Mouse (Mus musculus) embryonic facial prominence, embryonic 14.5 days (tissue): ENCODE results near the gene Ap1m1. TPM values are rescaled to one million over a fixed set of nuclear protein-coding genes. Genes with fewer than 3 reads are reported as not detected.

Experiments
- ATAC-seq: fragments of 200-750 bp; cut with Nextera tagmentation; 2 replicates; pipeline ENCODE4 v1.8.0; 2017; ENCODE audit warnings: low read depth, moderate number of reproducible peaks, moderate TSS enrichment
- DNase-seq: peaks from one replicate; pipeline ENCODE4 v3.0.0-alpha.2; 2015; ENCODE audit warnings: low spot score
- H3K27ac ChIP-seq: fragments of 300-500 bp; sonication (generic); replicated peaks from 2 replicates; pipeline ENCODE4 v1.5.1; 2014; ENCODE audit warnings: low read depth, mild to moderate bottlenecking, low read length, moderate library complexity
- H3K27me3 ChIP-seq: fragments of 300-500 bp; sonication (generic); replicated peaks from 2 replicates; pipeline ENCODE4 v1.6.1; 2014; ENCODE audit warnings: low read length; ENCODE audit not compliant: control insufficient read depth, insufficient read depth
- H3K36me3 ChIP-seq: fragments of 300-500 bp; sonication (generic); 2 replicates; pipeline ENCODE4 v1.6.1; 2014; ENCODE audit warnings: low read length, mixed read lengths; ENCODE audit not compliant: control insufficient read depth, insufficient read depth
- H3K4me1 ChIP-seq: fragments of 300-500 bp; sonication (generic); 2 replicates; pipeline ENCODE4 v1.6.1; 2014; ENCODE audit warnings: antibody characterized with exemption, low read length; ENCODE audit not compliant: control insufficient read depth, insufficient read depth
- H3K4me2 ChIP-seq: fragments of 300-500 bp; sonication (generic); 2 replicates; pipeline ENCODE4 v1.6.1; 2014; ENCODE audit warnings: low read depth, mild to moderate bottlenecking, low read length, moderate library complexity, mixed read lengths
- H3K4me3 ChIP-seq: fragments of 300-500 bp; sonication (generic); 2 replicates; pipeline ENCODE4 v1.5.1; 2014; ENCODE audit warnings: low read depth, mild to moderate bottlenecking, low read length
- H3K9ac ChIP-seq: fragments of 300-500 bp; sonication (generic); 2 replicates; pipeline ENCODE4 v1.6.1; 2014; ENCODE audit warnings: low read depth, mild to moderate bottlenecking, low read length, moderate library complexity, mixed read lengths
- H3K9me3 ChIP-seq: fragments of 300-500 bp; sonication (generic); 2 replicates; pipeline ENCODE4 v1.6.1; 2016; ENCODE audit warnings: low read length; ENCODE audit not compliant: control insufficient read depth
- WGBS: fragments of 180-500 bp; shearing (Covaris S2); extraction: QIAGEN DNeasy Blood & Tissue Kit; methylation state at CpG from one replicate; pipeline ENCODE4 v1.1.7; 2014; 5-methylcytosine and 5-hydroxymethylcytosine counted together
- polyA plus RNA-seq: library from polyadenylated mRNA; unstranded; fragments of >200 nt; fragmentation: Nextera tagmentation; extraction: Ambion mirVana; gene quantifications from 2 replicates; pipeline ENCODE4 v1.2.1, GENCODE M21; 2014

Ap1m1 gene
- polyA plus RNA-seq, 1 experiment from 2014 or later = 85.2 TPM

DNA sequence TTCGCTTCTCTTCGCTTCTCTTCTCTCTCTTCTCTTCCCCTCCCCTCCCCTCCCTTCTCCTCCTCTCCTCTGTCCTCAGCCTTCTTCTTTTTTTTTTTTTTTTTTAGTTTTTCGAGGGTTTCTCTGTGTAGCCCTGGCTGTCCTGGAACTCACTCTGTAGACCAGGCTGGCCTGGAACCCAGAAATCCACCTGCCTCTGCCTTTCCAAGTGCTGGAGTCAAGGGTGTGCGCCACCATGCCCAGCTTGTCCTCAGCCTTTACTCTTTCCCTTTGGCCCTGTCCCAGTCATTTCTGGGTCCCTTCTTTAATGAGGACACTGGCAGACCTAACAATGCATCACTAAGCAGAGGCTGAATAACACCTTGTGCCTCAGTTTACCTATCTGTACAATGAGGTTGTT is 26.3 kb upstream of the Ap1m1 start, which contains the start of gene Gm11034:
Gene Gm11034, minus strand, starts transcription at position 101 of the 400 bp plus-strand sequence.
- no peak for ATAC-seq
- Histone ChIP-seq H3K4me2 (no peak within 1 kb of the TSS), H3K4me3 (no peak within 1 kb of the TSS), H3K9ac (no peak within 1 kb of the TSS), H3K36me3 (no peaks in the 10 kb centered on the region), H3K27ac (no peak within 1 kb of the TSS), H3K4me1 (no peaks in the 10 kb centered on the region), H3K9me3 (no peaks in the 10 kb centered on the region), H3K27me3 (no peaks in the 10 kb centered on the region)
- WGBS = 77% methylated on average over 4 of the region's 4 CpGs
- no peak for DNase-seq

DNA sequence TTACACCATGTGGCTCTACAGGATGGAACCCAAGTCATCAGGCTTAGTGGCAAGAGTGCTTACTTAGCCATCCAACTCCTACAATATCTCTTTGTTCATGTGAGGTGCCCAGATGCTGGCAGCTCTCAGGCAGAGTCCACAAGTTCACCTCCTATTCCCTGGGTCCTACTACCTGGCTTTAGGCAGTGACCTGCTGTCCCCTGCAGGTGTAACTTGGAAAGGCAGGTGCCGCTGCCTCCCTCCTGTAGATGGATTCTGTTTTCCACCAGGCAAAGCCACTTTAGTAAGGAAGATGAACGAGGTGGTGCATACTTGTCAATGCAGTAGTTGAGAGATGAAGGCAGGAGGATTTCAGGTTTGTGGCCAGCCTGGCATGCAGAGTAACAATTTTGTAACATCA is 24.8 kb upstream of the Ap1m1 start:
- Histone ChIP-seq H3K27ac (no peak overlapping the region), H3K9me3 (no peaks in the 10 kb centered on the region), H3K4me2 (no peak overlapping the region), H3K36me3 (no peaks in the 10 kb centered on the region), H3K9ac (no peak overlapping the region), H3K4me3 (no peak overlapping the region), H3K4me1 (no peaks in the 10 kb centered on the region), H3K27me3 (no peaks in the 10 kb centered on the region)
- WGBS = 41% methylated on average over 2 of the region's 2 CpGs
- ATAC-seq = no peak
- no peak for DNase-seq

DNA sequence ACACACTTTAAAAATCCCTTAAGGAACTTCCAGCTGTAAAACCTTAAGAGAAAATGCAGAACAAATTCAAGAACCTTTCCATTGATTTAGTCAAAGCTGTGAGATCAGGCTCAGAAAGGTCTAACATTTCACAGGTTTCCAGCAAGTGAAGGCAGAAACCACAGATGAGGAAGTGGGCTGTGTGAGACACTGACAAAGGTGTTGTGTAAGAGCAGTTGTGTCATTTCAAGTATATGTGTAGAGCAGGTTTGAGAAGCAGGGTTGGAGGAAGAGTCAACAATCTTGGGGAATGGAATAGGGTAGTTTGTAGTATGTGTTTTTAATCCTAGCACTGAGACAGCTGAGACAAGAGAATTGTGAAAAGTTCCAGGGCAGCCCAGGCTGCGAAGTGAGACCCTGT is 23.9 kb upstream of the Ap1m1 start:
- H3K4me3 ChIP-seq = no peak overlapping the region
- no peak overlapping the region for H3K9ac ChIP-seq
- H3K27ac ChIP-seq = no peak overlapping the region
- no peaks in the 10 kb centered on the region for H3K9me3 ChIP-seq
- no peaks in the 10 kb centered on the region for H3K27me3 ChIP-seq
- WGBS = 47% methylated on average over 1 of the region's 1 CpGs
- no peaks in the 10 kb centered on the region for H3K36me3 ChIP-seq
- DNase-seq = no peak
- no peak overlapping the region for H3K4me2 ChIP-seq
- peaks cover 8% of the 10 kb centered on the region for H3K4me1 ChIP-seq
- ATAC-seq = no peak

DNA sequence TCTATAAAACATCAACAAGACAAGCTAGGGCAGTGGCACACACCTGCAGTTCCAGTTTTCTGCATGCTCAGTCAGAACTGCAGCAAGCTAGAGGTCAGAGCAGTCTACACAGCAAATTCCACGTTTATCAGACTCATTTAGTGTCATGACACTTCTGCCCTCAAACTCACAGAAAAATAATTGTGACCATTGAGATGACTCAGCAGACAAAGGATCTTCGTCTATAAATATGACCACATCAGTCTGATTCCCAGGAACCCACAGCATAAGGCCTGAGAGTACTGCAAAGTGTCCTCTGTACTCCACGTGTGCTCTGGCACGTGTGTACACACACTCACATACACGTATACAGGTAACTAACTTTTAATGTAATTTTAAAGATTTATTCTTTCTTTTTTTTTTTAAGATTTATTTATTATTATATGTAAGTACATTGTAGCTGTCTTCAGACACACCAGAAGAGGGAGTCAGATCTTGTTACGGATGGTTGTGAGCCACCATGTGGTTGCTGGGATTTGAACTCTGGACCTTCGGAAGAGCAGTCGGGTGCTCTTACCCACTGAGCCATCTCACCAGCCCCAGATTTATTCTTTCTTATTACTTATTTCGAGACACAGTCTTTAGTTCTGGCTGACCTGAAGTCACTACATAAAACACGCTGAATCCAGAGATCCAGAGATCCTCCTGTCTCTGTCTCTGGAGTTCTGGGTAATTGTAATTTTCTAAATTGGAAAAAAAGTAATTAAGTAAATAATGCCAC is 20.9 kb upstream of the Ap1m1 start:
- Histone ChIP-seq H3K9ac (no peak overlapping the region), H3K4me1 (peaks cover 8% of the 10 kb centered on the region), H3K4me3 (peak overlapping the region; percentile 77), H3K36me3 (peaks cover 27% of the 10 kb centered on the region), H3K4me2 (peak overlapping the region; percentile 85), H3K27ac (0 out of 2 replicates have a peak overlapping the region, but pooled peaks have one; percentile 39), H3K27me3 (no peaks in the 10 kb centered on the region), H3K9me3 (no peaks in the 10 kb centered on the region)
- WGBS = 80% methylated on average over 9 of the region's 10 CpGs
- no peak for DNase-seq
- ATAC-seq = no peak

DNA sequence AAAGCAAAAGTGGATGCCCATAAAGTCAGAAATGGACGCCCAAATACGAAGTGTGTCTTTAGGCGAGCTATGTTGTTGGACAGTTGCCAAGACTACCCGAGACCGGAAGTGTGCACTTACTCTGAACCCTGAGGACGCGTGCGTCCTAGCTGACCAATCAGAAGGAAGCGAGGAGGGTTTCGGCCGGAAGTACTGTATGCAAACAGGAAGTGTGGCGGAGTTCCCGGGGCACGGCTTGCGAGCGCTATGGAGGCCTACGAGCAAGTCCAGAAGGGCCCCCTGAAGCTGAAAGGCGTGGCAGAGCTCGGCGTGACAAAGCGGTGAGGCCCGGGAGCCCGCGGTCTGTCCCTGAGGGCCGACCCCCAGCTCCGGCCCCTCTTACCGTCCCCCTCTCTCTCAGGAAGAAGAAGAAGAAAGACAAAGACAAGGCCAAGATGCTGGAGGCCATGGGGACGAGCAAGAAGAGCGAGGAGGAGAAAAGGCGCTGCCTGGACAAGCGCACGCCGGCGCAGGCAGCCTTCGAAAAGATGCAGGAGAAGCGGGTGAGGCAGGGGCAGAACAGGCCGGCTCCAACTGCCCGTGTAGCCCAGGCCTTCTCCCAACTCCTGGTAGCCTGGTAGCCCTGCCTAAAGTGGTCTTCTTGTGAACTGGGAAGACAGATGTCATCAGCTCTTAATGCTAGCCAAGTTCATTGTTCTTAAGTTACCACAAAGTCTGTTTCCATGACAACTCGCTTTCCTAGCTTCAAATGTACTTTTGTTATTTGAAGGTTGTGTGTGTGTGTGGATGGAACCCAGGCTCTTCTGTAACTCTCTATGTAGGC is 20.1 kb upstream of the Ap1m1 start, which contains the start of gene Fam32a:
Gene Fam32a, plus strand, starts transcription at position 190 of the 823 bp plus-strand sequence.
- Histone ChIP-seq H3K4me3 (peak within 1 kb of the TSS; percentile 77), H3K27ac (peak within 1 kb of the TSS; percentile 84), H3K27me3 (no peaks in the 10 kb centered on the region), H3K9ac (peak within 1 kb of the TSS; percentile 74), H3K4me2 (peak within 1 kb of the TSS; percentile 85), H3K36me3 (peaks cover 31% of the 10 kb centered on the region), H3K9me3 (no peaks in the 10 kb centered on the region), H3K4me1 (peaks cover 8% of the 10 kb centered on the region)
- WGBS = 13% methylated on average over 38 of the region's 39 CpGs
- ATAC-seq = peak; percentile 98
- DNase-seq = peak; percentile 98

DNA sequence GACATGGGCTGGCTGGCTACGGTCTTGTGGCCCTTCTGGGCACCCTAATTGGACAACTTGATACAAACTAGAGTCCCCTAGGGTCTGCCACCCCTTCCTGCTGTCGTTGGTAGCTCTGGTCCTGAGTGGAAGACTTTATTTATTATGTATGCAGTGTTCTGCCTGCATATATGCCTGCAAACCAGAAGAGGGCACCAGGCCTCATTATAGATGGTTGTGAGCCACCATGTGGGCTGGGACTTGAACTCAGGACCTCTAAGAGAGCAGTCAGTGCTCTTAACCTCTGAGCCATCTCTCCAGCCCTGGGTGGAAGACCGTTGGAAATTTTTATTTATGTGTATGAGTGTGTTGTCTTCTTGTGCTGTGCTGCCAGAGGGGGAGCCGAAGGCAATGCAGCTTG is 19.1 kb upstream of the Ap1m1 start:
- H3K27me3 ChIP-seq = no peaks in the 10 kb centered on the region
- no peak for DNase-seq
- H3K9ac ChIP-seq = no peak overlapping the region; the same call in 1 of the 2 replicates
- peaks cover 31% of the 10 kb centered on the region for H3K36me3 ChIP-seq
- peak overlapping the region; percentile 85 for H3K4me2 ChIP-seq
- no peak for ATAC-seq
- no peaks in the 10 kb centered on the region for H3K9me3 ChIP-seq
- no peak overlapping the region for H3K27ac ChIP-seq
- H3K4me1 ChIP-seq = peaks cover 8% of the 10 kb centered on the region
- WGBS = 84% methylated on average over 4 of the region's 4 CpGs
- H3K4me3 ChIP-seq = peak overlapping the region; percentile 77

DNA sequence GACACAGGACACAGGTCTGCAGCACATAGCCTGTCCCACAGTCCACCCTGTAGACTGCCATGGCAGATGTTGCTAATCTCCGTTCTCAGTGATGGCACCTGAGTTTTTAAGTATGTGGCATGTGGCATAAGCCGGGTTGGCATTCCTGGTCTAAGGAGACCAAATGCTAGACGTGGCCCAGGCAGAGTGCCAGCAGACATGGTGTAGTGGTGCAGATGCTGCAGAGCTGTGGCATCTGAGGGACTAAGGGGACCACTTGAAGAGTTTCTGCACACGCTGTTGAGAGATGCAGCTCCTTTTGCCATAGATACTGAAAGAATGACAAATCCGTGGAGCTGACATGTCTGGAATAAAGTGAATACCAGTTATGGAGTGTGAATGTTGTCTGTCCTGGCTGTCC is 17.2 kb upstream of the Ap1m1 start:
- ATAC-seq = no peak
- no peak overlapping the region for H3K4me3 ChIP-seq
- no peak overlapping the region for H3K27ac ChIP-seq
- H3K4me2 ChIP-seq = no peak overlapping the region
- H3K4me1 ChIP-seq = peaks cover 8% of the 10 kb centered on the region
- H3K27me3 ChIP-seq = no peaks in the 10 kb centered on the region
- no peak for DNase-seq
- 94% methylated on average over 5 of the region's 5 CpGs for WGBS
- H3K9ac ChIP-seq = no peak overlapping the region
- no peaks in the 10 kb centered on the region for H3K9me3 ChIP-seq
- H3K36me3 ChIP-seq = peaks cover 31% of the 10 kb centered on the region

DNA sequence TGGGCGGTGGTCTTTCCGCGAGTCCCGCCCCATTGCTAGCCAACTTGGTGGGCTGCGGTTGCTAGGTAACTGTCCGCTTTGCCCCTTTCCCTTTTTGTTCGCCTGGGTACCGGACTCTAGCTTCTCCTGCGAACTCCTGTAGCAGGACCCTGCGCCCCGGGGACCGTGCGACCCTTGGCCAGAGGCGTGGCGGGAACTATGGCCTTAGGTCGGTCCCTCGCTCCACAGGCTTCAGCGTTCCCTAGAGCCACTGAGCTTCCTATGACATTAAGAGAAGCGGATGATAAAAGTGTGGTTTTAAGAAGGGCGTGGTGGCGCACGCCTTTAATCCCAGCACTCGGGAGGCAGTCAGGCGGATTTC is 565 bp downstream of the Ap1m1 start:
- ATAC-seq = no peak
- H3K27me3 ChIP-seq = no peaks in the 10 kb centered on the region
- peak overlapping the region; percentile 95 for H3K27ac ChIP-seq
- H3K4me1 ChIP-seq = 0 out of 2 replicates have a peak, but pooled peaks cover 3% of the 10 kb centered on the region
- H3K4me2 ChIP-seq = peak overlapping the region; percentile 52
- under 1% methylated on average over 24 of the region's 24 CpGs for WGBS
- no peak for DNase-seq
- H3K9ac ChIP-seq = peak overlapping the region; percentile 76
- no peaks in the 10 kb centered on the region for H3K36me3 ChIP-seq
- H3K9me3 ChIP-seq = no peaks in the 10 kb centered on the region
- peak overlapping the region; percentile 51 for H3K4me3 ChIP-seq
